Mouse (Mus musculus): ENCODE measurements around the gene Sdhb. TPM values are rescaled to one million over a fixed set of nuclear protein-coding genes. Genes with fewer than 3 reads are reported as not detected.

Sdhb gene
- 270 and 297 TPM in 2 replicates for polyA plus RNA-seq (2012; rRNA removed)

GRCm38 (mm10) chr4:140960781-140961466, at the start of gene Sdhb:
Gene Sdhb, plus strand, starts transcription at chr4:140961203.

GRCm38 (mm10) chr4:140986711-140987395, 25.9 kb downstream of the Sdhb start, which contains the start of gene Atp13a2:
Gene Atp13a2, plus strand, starts transcription at chr4:140986873.

GRCm38 (mm10) chr4:141010118-141010517, 49.1 kb downstream of the Sdhb start, which contains the start of gene Mfap2:
Gene Mfap2, plus strand, starts transcription at chr4:141010418.

Other genes starting within 250 kb of the Sdhb start
- not detected in 2 replicates for gene Padi6, start 218.6 kb upstream of the Sdhb start, polyA plus RNA-seq (2012; rRNA removed)
- 0.61 and 1.1 TPM in 2 replicates for gene Padi4, start 187.0 kb upstream of the Sdhb start, polyA plus RNA-seq (2012; rRNA removed)
- 0.03 TPM in 2 replicates for gene Padi3, start 150.6 kb upstream of the Sdhb start, polyA plus RNA-seq (2012; rRNA removed)
- gene Padi1, start 115.4 kb upstream of the Sdhb start, polyA plus RNA-seq (2012; rRNA removed), result 0.06 TPM in 1 of 2 replicates, not detected in the other
- 2.5 and 3.7 TPM in 2 replicates for gene Padi2, start 54.9 kb upstream of the Sdhb start, polyA plus RNA-seq (2012; rRNA removed)
- 95.4 and 105 TPM in 2 replicates for gene Atp13a2, start 25.7 kb downstream of the Sdhb start, polyA plus RNA-seq (2012; rRNA removed)
- 27.4 and 31.3 TPM in 2 replicates for gene Mfap2, start 49.2 kb downstream of the Sdhb start, polyA plus RNA-seq (2012; rRNA removed)
- 12.1 and 15.6 TPM in 2 replicates for gene Crocc, start 99.3 kb downstream of the Sdhb start, polyA plus RNA-seq (2012; rRNA removed)
- 95.4 and 103 TPM in 2 replicates for gene Necap2, start 117.2 kb downstream of the Sdhb start, polyA plus RNA-seq (2012; rRNA removed)
- gene Spata21, start 127.1 kb downstream of the Sdhb start, polyA plus RNA-seq (2012; rRNA removed), result 0.10 TPM in 1 of 2 replicates, not detected in the other
- 67.9 and 69.4 TPM in 2 replicates for gene Szrd1, start 178.6 kb downstream of the Sdhb start, polyA plus RNA-seq (2012; rRNA removed)
- 13.2 and 13.4 TPM in 2 replicates for gene Fbxo42, start 186.7 kb downstream of the Sdhb start, polyA plus RNA-seq (2012; rRNA removed)

Measured in colon, adult 2 months (tissue).